Mouse (Mus musculus): ENCODE data around the gene Smarcd2.

DNA sequence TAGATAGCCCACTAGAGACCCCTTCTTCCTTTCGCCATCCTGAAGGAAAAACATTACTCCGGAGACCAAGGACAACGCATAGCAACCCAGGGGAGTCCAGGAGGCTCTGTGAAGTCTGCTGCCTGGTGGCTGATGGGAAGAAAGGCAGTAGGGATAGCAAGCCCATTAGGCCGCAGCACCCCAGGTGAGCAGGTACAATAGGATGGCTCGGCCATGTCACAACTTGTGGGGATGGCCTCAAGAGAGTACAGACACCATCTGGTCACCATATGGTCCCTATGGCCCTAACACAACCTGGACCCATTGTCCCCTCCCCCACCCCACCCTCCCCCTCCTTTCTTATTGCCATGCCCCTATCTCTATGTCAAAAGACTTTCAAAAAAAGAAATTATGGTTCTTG, 4.9 kb downstream of the Smarcd2 start:
- no peak for TF ChIP-seq CTCF (IDR thresholded peaks at IDR 0.05; ENCODE audit: low read depth, low read length)
- TF ChIP-seq POLR2A (IDR thresholded peaks at IDR 0.05; ENCODE audit: borderline replicate concordance, low read depth, low read length), result no peak

Data from bone marrow macrophage, adult 2 months (primary cell).